Mouse (Mus musculus): ENCODE results near the gene Eipr1. TPM values are rescaled to one million over a fixed set of nuclear protein-coding genes. Genes with fewer than 3 reads are reported as not detected.

Gene Eipr1
- polyA plus RNA-seq, 1 experiment from 2014 or later: 27.2 TPM

DNA sequence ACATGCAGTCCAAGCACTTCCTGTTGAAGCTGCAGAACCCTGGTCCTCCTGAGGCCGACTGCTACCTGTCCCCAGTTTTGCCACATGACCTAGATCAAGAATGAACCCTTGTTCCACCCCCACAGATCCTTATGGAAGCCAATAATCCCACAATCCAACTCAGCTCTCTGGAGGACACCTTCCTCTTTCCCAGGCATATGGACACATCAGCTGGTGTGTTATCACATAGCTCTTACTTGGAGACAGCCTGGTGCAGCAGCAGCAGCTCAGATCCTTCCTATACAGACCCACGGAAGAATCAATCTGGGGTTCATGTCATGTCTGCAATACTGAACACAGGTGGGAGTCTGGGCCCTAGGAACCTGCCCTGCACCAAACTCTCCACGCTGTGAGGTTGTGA is 145.0 kb downstream of the Eipr1 start:
- Histone ChIP-seq H3K9me3 (ENCODE audit: control insufficient read depth, low read depth, low read length) (no peaks in the 10 kb centered on the region), H3K27me3 (ENCODE audit: control insufficient read depth, insufficient read depth, low read length) (no peaks in the 10 kb centered on the region), H3K36me3 (ENCODE audit: control insufficient read depth, insufficient read depth, low read length) (no peaks in the 10 kb centered on the region), H3K4me3 (ENCODE audit: low read depth, low read length) (no peak overlapping the region), H3K27ac (ENCODE audit: low read length) (no peak overlapping the region), H3K4me2 (replicated peaks; ENCODE audit: low read depth, low read length) (no peak overlapping the region), H3K9ac (replicated peaks; ENCODE audit: low read depth, low read length) (no peak overlapping the region), H3K4me1 (ENCODE audit: control insufficient read depth, insufficient read depth, low read length) (no peaks in the 10 kb centered on the region; the same call in 1 of the 2 replicates)
- WGBS: 67% methylated on average over 3 of the region's 3 CpGs
- ATAC-seq (ENCODE audit: insufficient number of reproducible peaks, insufficient read depth, low FRiP score, low read depth): no peak

DNA sequence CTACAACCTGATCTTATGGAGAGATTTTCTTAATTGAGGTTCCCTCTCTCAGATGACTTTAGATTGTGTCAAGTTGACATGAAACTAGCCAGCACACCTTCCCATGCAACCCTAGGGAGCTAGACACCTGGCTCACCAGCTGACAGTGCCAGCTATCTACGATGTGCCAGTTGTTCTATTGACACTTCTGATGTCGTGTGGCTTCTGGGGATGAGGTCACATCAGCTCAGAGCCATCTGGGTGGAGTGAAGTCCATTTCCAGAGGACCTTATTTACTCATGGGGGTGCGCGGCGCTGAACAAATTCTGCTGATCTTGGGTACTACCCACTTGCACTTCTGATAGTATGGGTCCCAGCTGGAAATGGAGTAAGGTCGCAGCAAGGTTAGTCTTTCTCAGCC is 146.7 kb downstream of the Eipr1 start:
- ATAC-seq (ENCODE audit: insufficient number of reproducible peaks, insufficient read depth, low FRiP score, low read depth): 0 out of 2 replicates have a peak, but pooled peaks have one; percentile 8
- Histone ChIP-seq H3K36me3 (ENCODE audit: control insufficient read depth, insufficient read depth, low read length) (no peaks in the 10 kb centered on the region), H3K4me1 (ENCODE audit: control insufficient read depth, insufficient read depth, low read length) (no peaks in the 10 kb centered on the region), H3K4me3 (ENCODE audit: low read depth, low read length) (no peak overlapping the region), H3K9me3 (ENCODE audit: control insufficient read depth, low read depth, low read length) (no peaks in the 10 kb centered on the region), H3K4me2 (replicated peaks; ENCODE audit: low read depth, low read length) (no peak overlapping the region), H3K27ac (ENCODE audit: low read length) (no peak overlapping the region), H3K9ac (replicated peaks; ENCODE audit: low read depth, low read length) (no peak overlapping the region), H3K27me3 (ENCODE audit: control insufficient read depth, insufficient read depth, low read length) (no peaks in the 10 kb centered on the region)
- WGBS: 95% methylated on average over 6 of the region's 6 CpGs

DNA sequence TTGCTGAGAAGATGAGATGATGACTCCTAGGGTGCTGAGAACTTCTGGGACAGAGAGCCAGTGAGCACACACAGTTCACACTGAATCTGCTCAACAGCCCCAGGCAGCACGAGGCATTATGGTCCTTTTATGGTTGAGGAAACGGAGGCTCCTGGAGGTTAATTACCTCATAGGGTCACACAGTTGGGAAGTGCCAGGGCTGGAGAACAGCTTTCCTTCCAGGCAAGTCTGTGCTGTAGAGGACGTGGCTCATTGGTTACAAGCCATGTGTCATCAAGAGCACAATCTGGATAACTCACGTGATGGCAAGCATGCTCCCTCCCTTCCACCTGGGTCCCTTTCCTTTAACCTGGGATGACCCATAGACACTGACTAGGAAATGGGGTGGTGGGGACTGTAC is 148.1 kb downstream of the Eipr1 start:
- no peaks in the 10 kb centered on the region for H3K9me3 ChIP-seq (ENCODE audit: control insufficient read depth, low read depth, low read length)
- no peak for ATAC-seq (ENCODE audit: insufficient number of reproducible peaks, insufficient read depth, low FRiP score, low read depth)
- H3K27me3 ChIP-seq (ENCODE audit: control insufficient read depth, insufficient read depth, low read length): no peaks in the 10 kb centered on the region
- H3K4me2 ChIP-seq (replicated peaks; ENCODE audit: low read depth, low read length): no peak overlapping the region
- 69% methylated on average over 4 of the region's 4 CpGs for WGBS
- H3K9ac ChIP-seq (replicated peaks; ENCODE audit: low read depth, low read length): no peak overlapping the region
- H3K4me1 ChIP-seq (ENCODE audit: control insufficient read depth, insufficient read depth, low read length): no peaks in the 10 kb centered on the region
- no peak overlapping the region for H3K27ac ChIP-seq (ENCODE audit: low read length)
- H3K36me3 ChIP-seq (ENCODE audit: control insufficient read depth, insufficient read depth, low read length): no peaks in the 10 kb centered on the region
- no peak overlapping the region for H3K4me3 ChIP-seq (ENCODE audit: low read depth, low read length)

DNA sequence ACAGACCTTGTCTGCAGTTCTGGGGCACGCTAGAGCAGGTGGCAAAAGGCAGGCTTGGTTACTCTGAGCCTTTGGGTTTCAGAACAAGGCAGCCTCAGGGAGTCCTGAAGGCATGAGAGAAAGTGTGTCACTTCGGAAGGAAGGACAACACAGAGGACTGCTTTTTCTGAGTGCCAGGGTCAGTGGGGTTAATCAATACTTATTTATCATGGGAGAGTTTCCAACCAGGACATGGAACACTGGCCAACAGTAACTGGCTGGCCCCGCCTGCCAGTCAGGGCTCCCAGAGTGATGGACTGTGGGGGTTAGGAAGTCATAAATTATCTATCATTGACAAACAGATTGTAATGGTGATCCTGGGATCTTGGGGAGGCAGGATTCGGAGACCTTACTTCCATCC is 148.7 kb downstream of the Eipr1 start:
- Histone ChIP-seq H3K4me2 (replicated peaks; ENCODE audit: low read depth, low read length) (no peak overlapping the region), H3K27ac (ENCODE audit: low read length) (no peak overlapping the region), H3K9ac (replicated peaks; ENCODE audit: low read depth, low read length) (no peak overlapping the region), H3K9me3 (ENCODE audit: control insufficient read depth, low read depth, low read length) (no peaks in the 10 kb centered on the region), H3K4me1 (ENCODE audit: control insufficient read depth, insufficient read depth, low read length) (no peaks in the 10 kb centered on the region), H3K4me3 (ENCODE audit: low read depth, low read length) (no peak overlapping the region), H3K27me3 (ENCODE audit: control insufficient read depth, insufficient read depth, low read length) (no peaks in the 10 kb centered on the region), H3K36me3 (ENCODE audit: control insufficient read depth, insufficient read depth, low read length) (no peaks in the 10 kb centered on the region)
- WGBS: 65% methylated on average over 4 of the region's 4 CpGs
- ATAC-seq (ENCODE audit: insufficient number of reproducible peaks, insufficient read depth, low FRiP score, low read depth): no peak

DNA sequence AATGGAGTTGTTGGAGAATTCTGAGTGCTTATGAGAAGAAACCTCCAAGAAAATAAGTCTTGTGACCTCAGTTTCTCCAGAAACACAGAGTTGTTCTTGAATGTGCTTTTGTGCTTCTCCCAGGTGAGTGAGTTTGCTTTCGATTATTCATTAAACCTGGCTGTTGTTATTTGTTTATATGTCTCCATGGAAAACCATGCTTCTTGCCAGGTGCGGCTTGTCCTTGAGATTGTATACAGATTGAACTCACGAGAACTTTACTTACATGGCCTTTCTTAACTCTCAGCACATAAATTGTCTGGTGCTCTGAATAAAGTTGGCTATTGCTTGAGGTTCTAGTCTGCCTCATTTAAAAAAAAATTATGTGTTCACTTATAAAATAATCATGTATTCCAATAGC is 150.5 kb downstream of the Eipr1 start:
- H3K36me3 ChIP-seq (ENCODE audit: control insufficient read depth, insufficient read depth, low read length): no peaks in the 10 kb centered on the region
- no peak for ATAC-seq (ENCODE audit: insufficient number of reproducible peaks, insufficient read depth, low FRiP score, low read depth)
- 62% methylated on average over 3 of the region's 3 CpGs for WGBS
- H3K9me3 ChIP-seq (ENCODE audit: control insufficient read depth, low read depth, low read length): no peaks in the 10 kb centered on the region
- no peaks in the 10 kb centered on the region for H3K27me3 ChIP-seq (ENCODE audit: control insufficient read depth, insufficient read depth, low read length)
- H3K27ac ChIP-seq (ENCODE audit: low read length): no peak overlapping the region
- 0 out of 2 replicates have a peak, but pooled peaks cover 6% of the 10 kb centered on the region for H3K4me1 ChIP-seq (ENCODE audit: control insufficient read depth, insufficient read depth, low read length)
- no peak overlapping the region for H3K4me2 ChIP-seq (replicated peaks; ENCODE audit: low read depth, low read length)
- no peak overlapping the region for H3K9ac ChIP-seq (replicated peaks; ENCODE audit: low read depth, low read length)
- H3K4me3 ChIP-seq (ENCODE audit: low read depth, low read length): no peak overlapping the region

DNA sequence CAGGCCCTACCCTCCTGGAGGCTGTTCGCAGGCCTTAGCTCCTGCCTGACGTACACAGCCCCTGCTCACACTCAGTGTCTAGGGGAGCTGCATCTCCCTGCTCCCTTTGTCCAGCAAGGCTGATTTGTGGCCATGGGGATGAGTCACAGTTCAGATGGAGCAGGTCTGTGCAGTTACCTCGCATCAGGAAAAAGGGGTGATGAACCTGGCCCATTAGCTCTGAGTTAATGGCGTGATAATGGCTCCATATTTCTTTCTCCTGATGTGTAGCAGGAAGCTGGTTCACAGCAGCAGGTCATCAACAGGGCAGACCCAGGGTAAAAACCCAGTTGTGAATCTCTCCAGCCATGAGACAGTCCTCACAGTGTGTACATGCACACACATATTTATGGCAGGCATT is 151.5 kb downstream of the Eipr1 start:
- H3K9me3 ChIP-seq (ENCODE audit: control insufficient read depth, low read depth, low read length): no peaks in the 10 kb centered on the region
- ATAC-seq (ENCODE audit: insufficient number of reproducible peaks, insufficient read depth, low FRiP score, low read depth): no peak
- WGBS: 59% methylated on average over 4 of the region's 4 CpGs
- no peak overlapping the region for H3K27ac ChIP-seq (ENCODE audit: low read length)
- H3K4me2 ChIP-seq (replicated peaks; ENCODE audit: low read depth, low read length): no peak overlapping the region
- no peaks in the 10 kb centered on the region for H3K27me3 ChIP-seq (ENCODE audit: control insufficient read depth, insufficient read depth, low read length)
- H3K36me3 ChIP-seq (ENCODE audit: control insufficient read depth, insufficient read depth, low read length): no peaks in the 10 kb centered on the region
- 0 out of 2 replicates have a peak, but pooled peaks cover 9% of the 10 kb centered on the region for H3K4me1 ChIP-seq (ENCODE audit: control insufficient read depth, insufficient read depth, low read length)
- no peak overlapping the region for H3K9ac ChIP-seq (replicated peaks; ENCODE audit: low read depth, low read length)
- H3K4me3 ChIP-seq (ENCODE audit: low read depth, low read length): no peak overlapping the region

DNA sequence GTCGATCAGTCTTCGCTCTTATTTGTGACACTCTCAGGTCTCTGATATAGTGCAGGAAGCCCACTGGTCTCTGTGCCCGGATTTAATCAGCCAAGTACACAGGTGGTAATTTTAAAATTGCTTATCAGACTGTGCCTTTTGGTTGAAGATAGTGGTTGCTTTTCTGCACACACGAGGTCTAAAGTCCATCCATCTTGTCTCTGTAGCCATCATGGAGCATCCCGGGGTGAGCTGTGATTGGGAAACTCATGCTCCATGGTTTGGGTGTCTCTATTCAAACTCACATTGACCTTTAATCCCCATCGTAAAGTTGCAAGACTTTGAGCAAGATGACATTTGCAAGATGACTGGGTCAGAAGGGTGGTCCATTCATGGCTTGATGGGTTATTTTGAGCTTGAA is 153.9 kb downstream of the Eipr1 start:
- H3K4me2 ChIP-seq (replicated peaks; ENCODE audit: low read depth, low read length): no peak overlapping the region
- no peak overlapping the region for H3K4me3 ChIP-seq (ENCODE audit: low read depth, low read length)
- H3K4me1 ChIP-seq (ENCODE audit: control insufficient read depth, insufficient read depth, low read length): 0 out of 2 replicates have a peak, but pooled peaks cover 9% of the 10 kb centered on the region
- no peaks in the 10 kb centered on the region for H3K36me3 ChIP-seq (ENCODE audit: control insufficient read depth, insufficient read depth, low read length)
- no peak overlapping the region for H3K27ac ChIP-seq (ENCODE audit: low read length)
- H3K9me3 ChIP-seq (ENCODE audit: control insufficient read depth, low read depth, low read length): no peaks in the 10 kb centered on the region
- 74% methylated on average over 6 of the region's 6 CpGs for WGBS
- H3K9ac ChIP-seq (replicated peaks; ENCODE audit: low read depth, low read length): no peak overlapping the region
- no peak for ATAC-seq (ENCODE audit: insufficient number of reproducible peaks, insufficient read depth, low FRiP score, low read depth)
- H3K27me3 ChIP-seq (ENCODE audit: control insufficient read depth, insufficient read depth, low read length): no peaks in the 10 kb centered on the region

DNA sequence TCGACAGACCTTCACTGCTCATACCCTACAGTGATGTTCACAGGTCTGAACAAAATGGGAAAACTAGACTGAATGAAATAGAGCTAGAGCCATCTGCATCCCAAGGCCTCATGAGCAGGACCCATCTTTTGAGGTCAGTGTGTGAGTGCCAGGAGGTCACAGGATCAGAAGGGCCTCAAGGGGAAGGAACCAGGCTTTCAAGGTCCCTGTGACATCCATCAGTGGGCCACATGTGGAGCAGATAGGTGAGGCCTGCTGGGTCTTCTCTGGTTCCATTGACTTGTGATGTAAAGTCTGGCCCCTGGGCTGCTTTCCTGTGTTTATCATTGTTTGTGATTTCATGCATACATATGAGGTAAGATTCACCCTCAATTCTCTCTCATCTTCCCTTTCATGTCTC is 154.4 kb downstream of the Eipr1 start:
- Histone ChIP-seq H3K4me2 (replicated peaks; ENCODE audit: low read depth, low read length) (no peak overlapping the region), H3K4me3 (ENCODE audit: low read depth, low read length) (no peak overlapping the region), H3K9me3 (ENCODE audit: control insufficient read depth, low read depth, low read length) (no peaks in the 10 kb centered on the region), H3K4me1 (ENCODE audit: control insufficient read depth, insufficient read depth, low read length) (0 out of 2 replicates have a peak, but pooled peaks cover 9% of the 10 kb centered on the region), H3K36me3 (ENCODE audit: control insufficient read depth, insufficient read depth, low read length) (no peaks in the 10 kb centered on the region), H3K9ac (replicated peaks; ENCODE audit: low read depth, low read length) (no peak overlapping the region), H3K27me3 (ENCODE audit: control insufficient read depth, insufficient read depth, low read length) (no peaks in the 10 kb centered on the region), H3K27ac (ENCODE audit: low read length) (no peak overlapping the region)
- no peak for ATAC-seq (ENCODE audit: insufficient number of reproducible peaks, insufficient read depth, low FRiP score, low read depth)
- 92% methylated on average over 1 of the region's 1 CpGs for WGBS

DNA sequence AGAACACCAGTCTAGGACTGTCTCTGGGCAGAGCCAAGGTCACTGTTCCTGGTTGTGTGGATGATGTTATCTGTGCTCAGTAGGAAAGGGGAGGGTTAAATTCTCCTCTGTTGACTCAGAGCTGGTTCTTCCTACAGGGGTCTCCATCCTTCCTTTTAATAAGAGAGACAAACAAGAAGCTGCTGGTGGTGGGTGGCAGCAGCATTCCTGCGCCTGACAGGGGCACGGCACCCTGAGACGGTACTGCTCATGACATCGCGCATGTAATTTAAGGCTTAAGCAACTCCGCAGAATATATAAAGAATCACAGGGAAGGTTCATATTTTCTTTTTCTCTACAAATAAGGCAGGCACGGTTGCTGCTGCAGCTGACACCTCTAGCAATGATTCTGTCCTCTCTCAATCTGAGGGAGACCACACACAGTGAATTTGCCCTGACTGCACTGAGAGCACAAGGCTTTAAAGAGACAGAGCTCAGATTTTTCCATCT is 155.2 kb downstream of the Eipr1 start:
- Histone ChIP-seq H3K27me3 (ENCODE audit: control insufficient read depth, insufficient read depth, low read length) (no peaks in the 10 kb centered on the region), H3K4me2 (replicated peaks; ENCODE audit: low read depth, low read length) (no peak overlapping the region), H3K9ac (replicated peaks; ENCODE audit: low read depth, low read length) (no peak overlapping the region), H3K9me3 (ENCODE audit: control insufficient read depth, low read depth, low read length) (no peaks in the 10 kb centered on the region), H3K27ac (ENCODE audit: low read length) (no peak overlapping the region), H3K4me1 (ENCODE audit: control insufficient read depth, insufficient read depth, low read length) (0 out of 2 replicates have a peak, but pooled peaks cover 9% of the 10 kb centered on the region), H3K36me3 (ENCODE audit: control insufficient read depth, insufficient read depth, low read length) (no peaks in the 10 kb centered on the region), H3K4me3 (ENCODE audit: low read depth, low read length) (no peak overlapping the region)
- 9% methylated on average over 7 of the region's 7 CpGs for WGBS
- ATAC-seq (ENCODE audit: insufficient number of reproducible peaks, insufficient read depth, low FRiP score, low read depth): no peak; the same call in 1 of the 2 replicates

Data from stomach, embryonic 14.5 days (tissue).